Mouse (Mus musculus) embryonic facial prominence, embryonic 14.5 days (tissue): ENCODE measurements at regions not wholly inside any gene's neighbourhood (a gene's known extent, or its start where the extent isn't known, plus 50 kb on each side); places are given as distances from the start of the nearest gene placed in this dataset. TPM values are rescaled to one million over a fixed set of nuclear protein-coding genes. Genes with fewer than 3 reads are reported as not detected.
A peak's percentile ranks its signal among the peaks of the same experiment; 100 is the strongest.

Source experiments
- ATAC-seq: fragments of 200-750 bp; cut with Nextera tagmentation; 2 replicates; pipeline ENCODE4 v1.8.0; 2017; ENCODE audit warnings: low read depth, moderate number of reproducible peaks, moderate TSS enrichment
- DNase-seq: peaks from one replicate; pipeline ENCODE4 v3.0.0-alpha.2; 2015; ENCODE audit warnings: low spot score
- H3K27ac ChIP-seq: fragments of 300-500 bp; sonication (generic); replicated peaks from 2 replicates; pipeline ENCODE4 v1.5.1; 2014; ENCODE audit warnings: low read depth, mild to moderate bottlenecking, low read length, moderate library complexity
- H3K27me3 ChIP-seq: fragments of 300-500 bp; sonication (generic); replicated peaks from 2 replicates; pipeline ENCODE4 v1.6.1; 2014; ENCODE audit warnings: low read length; ENCODE audit not compliant: control insufficient read depth, insufficient read depth
- H3K36me3 ChIP-seq: fragments of 300-500 bp; sonication (generic); 2 replicates; pipeline ENCODE4 v1.6.1; 2014; ENCODE audit warnings: low read length, mixed read lengths; ENCODE audit not compliant: control insufficient read depth, insufficient read depth
- H3K4me1 ChIP-seq: fragments of 300-500 bp; sonication (generic); 2 replicates; pipeline ENCODE4 v1.6.1; 2014; ENCODE audit warnings: antibody characterized with exemption, low read length; ENCODE audit not compliant: control insufficient read depth, insufficient read depth
- H3K4me2 ChIP-seq: fragments of 300-500 bp; sonication (generic); 2 replicates; pipeline ENCODE4 v1.6.1; 2014; ENCODE audit warnings: low read depth, mild to moderate bottlenecking, low read length, moderate library complexity, mixed read lengths
- H3K4me3 ChIP-seq: fragments of 300-500 bp; sonication (generic); 2 replicates; pipeline ENCODE4 v1.5.1; 2014; ENCODE audit warnings: low read depth, mild to moderate bottlenecking, low read length
- H3K9ac ChIP-seq: fragments of 300-500 bp; sonication (generic); 2 replicates; pipeline ENCODE4 v1.6.1; 2014; ENCODE audit warnings: low read depth, mild to moderate bottlenecking, low read length, moderate library complexity, mixed read lengths
- H3K9me3 ChIP-seq: fragments of 300-500 bp; sonication (generic); 2 replicates; pipeline ENCODE4 v1.6.1; 2016; ENCODE audit warnings: low read length; ENCODE audit not compliant: control insufficient read depth
- WGBS: fragments of 180-500 bp; shearing (Covaris S2); extraction: QIAGEN DNeasy Blood & Tissue Kit; methylation state at CpG from one replicate; pipeline ENCODE4 v1.1.7; 2014; 5-methylcytosine and 5-hydroxymethylcytosine counted together
- microRNA-seq: library from miRNA; unstranded; fragments of <30 nt; microRNA quantifications from one replicate; pipeline ENCODE4, GENCODE M21; 2016; ENCODE audit warnings: borderline number of aligned reads

DNA sequence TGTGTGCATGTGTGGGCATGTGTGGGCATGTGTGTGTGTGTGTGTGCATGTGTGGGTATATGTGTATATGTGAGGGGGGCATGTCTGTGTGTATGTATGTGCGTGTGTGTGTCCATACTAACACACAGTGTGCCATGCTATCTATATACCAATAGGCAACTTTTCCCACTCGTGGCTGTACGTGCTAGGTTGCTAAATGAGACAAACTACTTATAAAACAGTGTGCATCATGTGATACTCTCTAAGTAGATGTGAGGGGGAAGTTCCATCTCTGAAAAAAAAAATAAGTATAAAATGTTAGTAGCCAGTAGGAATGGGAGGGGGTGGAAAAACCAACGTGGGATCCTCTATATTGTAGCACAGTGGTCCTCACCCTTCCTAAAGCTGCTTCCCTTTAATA is 74.5 kb upstream of the Lhx5 start:
- no peak overlapping the region for H3K27ac ChIP-seq
- peaks cover 25% of the 10 kb centered on the region for H3K27me3 ChIP-seq
- H3K9ac ChIP-seq = no peak overlapping the region
- H3K4me1 ChIP-seq = no peaks in the 10 kb centered on the region
- WGBS = 79% methylated on average over 4 of the region's 4 CpGs
- no peak for ATAC-seq
- no peak overlapping the region for H3K4me3 ChIP-seq
- no peak overlapping the region for H3K4me2 ChIP-seq
- no peaks in the 10 kb centered on the region for H3K9me3 ChIP-seq
- H3K36me3 ChIP-seq = no peaks in the 10 kb centered on the region
- no peak for DNase-seq

DNA sequence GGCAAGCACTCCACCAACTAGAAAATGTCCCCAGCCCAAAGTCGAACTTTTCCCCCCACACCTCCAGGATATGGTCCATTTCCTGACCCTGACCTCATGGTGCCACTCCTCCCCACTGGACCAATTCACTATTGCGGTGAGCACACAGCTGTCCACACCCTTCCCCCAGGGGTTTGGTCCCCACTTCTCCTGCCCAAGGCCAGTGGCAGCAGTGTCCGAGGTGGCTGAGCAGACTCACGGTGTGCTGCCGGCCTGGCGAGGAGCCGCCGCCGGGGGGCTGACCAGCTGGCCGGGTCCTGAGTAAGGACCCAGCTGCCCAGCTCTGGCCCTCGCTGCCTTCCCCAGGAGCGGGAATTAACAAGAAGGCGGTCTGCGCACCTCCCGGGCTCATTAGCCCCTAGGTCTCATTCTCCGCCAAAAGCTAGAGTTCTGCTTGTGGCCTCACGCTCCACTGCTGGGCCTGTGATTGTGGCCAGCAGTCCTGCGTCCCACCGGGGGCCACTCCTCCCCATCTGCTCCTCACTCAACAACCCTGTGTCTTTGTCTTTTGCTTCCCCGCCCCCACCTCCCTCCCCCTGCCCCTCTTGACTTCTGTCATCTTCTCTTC is 73.3 kb upstream of the Lhx5 start:
- no peak overlapping the region for H3K9ac ChIP-seq
- H3K36me3 ChIP-seq = no peaks in the 10 kb centered on the region
- no peaks in the 10 kb centered on the region for H3K9me3 ChIP-seq
- no peak overlapping the region for H3K27ac ChIP-seq
- DNase-seq (no peak), ATAC-seq (no peak)
- H3K4me3 ChIP-seq = no peak overlapping the region
- peaks cover 25% of the 10 kb centered on the region for H3K27me3 ChIP-seq
- H3K4me1 ChIP-seq = no peaks in the 10 kb centered on the region
- WGBS = 11% methylated on average over 18 of the region's 20 CpGs
- no peak overlapping the region for H3K4me2 ChIP-seq

DNA sequence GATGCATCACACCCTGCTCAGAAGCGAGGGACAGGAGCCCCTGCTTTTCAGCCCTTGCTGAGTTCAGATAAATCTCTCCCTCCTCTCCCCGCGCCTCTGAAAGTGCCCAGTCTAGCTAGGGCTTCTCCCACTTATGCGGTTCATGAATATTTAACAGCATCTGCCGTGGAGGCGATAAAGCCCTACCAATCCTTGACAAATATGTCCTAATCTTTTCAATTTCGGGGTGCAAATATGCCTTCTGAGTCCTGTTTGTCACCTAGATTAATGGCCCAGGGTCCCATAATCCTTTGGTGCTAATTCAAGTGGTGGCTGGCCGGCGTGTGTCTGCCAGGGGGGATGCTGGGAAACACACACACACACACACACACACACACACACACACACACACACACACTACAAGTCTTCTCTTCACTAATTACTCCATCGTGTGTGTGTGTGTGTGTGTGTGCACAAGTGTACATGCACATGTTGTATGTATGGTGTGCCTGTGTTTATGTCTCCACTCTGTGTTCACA is 65.5 kb upstream of the Lhx5 start:
- no peak for ATAC-seq
- H3K4me3 ChIP-seq = no peak overlapping the region
- no peak for DNase-seq
- 46% methylated on average over 8 of the region's 10 CpGs for WGBS
- no peaks in the 10 kb centered on the region for H3K27me3 ChIP-seq
- H3K36me3 ChIP-seq = no peaks in the 10 kb centered on the region
- H3K27ac ChIP-seq = no peak overlapping the region
- peaks cover 3% of the 10 kb centered on the region; the same call in 1 of the 2 replicates for H3K4me1 ChIP-seq
- no peaks in the 10 kb centered on the region for H3K9me3 ChIP-seq
- H3K4me2 ChIP-seq = no peak overlapping the region
- no peak overlapping the region for H3K9ac ChIP-seq

DNA sequence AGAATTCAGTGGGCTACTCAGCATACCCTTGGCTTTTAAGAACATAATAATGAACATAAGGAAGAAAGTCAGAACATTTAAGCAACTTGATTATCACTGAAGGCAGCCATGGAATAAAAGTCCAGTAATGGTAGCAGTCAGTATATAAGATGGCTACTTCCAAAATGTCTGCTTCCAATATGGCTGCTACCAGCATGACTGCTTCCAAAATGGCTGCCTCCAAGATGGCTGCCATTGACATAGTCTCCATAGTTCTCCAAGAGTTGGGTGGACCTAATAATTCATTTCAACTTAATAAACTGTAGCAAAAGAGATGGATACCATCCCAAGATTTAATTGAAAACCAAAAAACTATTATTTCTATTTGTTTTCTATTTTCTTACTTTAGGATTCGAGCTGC is 62.7 kb upstream of the Lhx5 start:
- Histone ChIP-seq H3K27ac (no peak overlapping the region), H3K4me2 (no peak overlapping the region), H3K4me3 (no peak overlapping the region), H3K9ac (no peak overlapping the region), H3K9me3 (no peaks in the 10 kb centered on the region), H3K4me1 (peaks cover 9% of the 10 kb centered on the region; the same call in 1 of the 2 replicates), H3K27me3 (0 out of 2 replicates have a peak, but pooled peaks cover 4% of the 10 kb centered on the region), H3K36me3 (no peaks in the 10 kb centered on the region)
- DNase-seq (no peak), ATAC-seq (no peak)
- 94% methylated on average over 1 of the region's 1 CpGs for WGBS

DNA sequence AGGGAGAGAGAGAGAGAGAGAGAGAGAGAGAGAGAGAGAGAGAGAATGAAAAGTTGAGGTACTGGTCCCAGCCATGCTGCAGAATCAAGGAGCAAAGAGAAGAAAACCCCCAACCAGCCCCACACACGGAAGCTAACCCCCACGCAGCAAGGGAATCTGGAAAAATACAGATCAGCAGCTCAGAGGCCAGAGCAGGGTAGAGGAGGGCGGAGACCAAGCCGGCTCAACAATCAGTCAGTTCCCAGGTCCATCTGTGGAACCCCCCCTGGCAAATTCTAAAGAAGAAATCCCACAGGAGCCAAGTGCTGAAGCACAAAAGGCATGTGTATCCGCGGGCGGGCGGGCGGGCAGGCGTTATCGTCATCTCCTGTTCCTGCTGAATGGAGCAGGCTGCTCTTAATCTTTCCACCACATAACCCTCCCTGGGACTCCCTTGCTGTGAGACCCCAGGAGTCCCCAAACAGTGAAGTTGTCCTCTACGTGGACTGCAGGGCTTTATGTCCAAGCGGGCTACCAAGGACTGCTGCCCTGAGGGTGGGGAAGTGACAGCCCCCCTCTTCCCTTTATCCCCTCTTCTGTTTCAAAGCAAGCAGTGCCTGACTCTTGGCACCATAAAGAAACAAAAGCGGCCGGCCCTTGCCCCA is 60.2 kb upstream of the Lhx5 start:
- Histone ChIP-seq H3K27ac (no peak overlapping the region), H3K4me1 (peaks cover 9% of the 10 kb centered on the region; the same call in 1 of the 2 replicates), H3K9ac (peak overlapping the region; percentile 25; the same call in 1 of the 2 replicates), H3K27me3 (0 out of 2 replicates have a peak, but pooled peaks cover 4% of the 10 kb centered on the region), H3K4me2 (peak overlapping the region; percentile 40), H3K36me3 (no peaks in the 10 kb centered on the region), H3K4me3 (no peak overlapping the region), H3K9me3 (no peaks in the 10 kb centered on the region)
- 5% methylated on average over 9 of the region's 15 CpGs for WGBS
- DNase-seq (peak; percentile 54), ATAC-seq (no peak)

DNA sequence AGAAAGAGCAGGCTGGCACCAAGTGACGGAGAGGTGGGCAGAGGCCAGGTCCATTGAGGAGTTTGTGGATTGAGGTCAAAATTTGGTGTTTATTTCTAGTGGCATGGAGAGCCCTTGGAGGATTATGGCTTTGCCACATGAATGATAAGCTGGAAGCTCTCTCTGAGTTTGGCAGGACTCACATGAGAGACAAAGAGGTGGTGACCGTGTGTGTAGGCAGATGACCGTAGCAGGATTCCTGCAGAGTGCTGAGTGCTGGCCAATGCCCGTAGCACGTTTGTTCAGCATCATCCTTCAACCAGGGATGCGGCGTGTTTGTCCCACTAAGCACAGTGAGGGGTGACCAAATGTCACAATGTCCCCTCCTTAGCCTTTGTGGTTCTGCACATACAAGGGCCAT is 58.1 kb upstream of the Lhx5 start:
- no peak overlapping the region for H3K9ac ChIP-seq
- no peaks in the 10 kb centered on the region for H3K9me3 ChIP-seq
- H3K4me1 ChIP-seq = peaks cover 9% of the 10 kb centered on the region; the same call in 1 of the 2 replicates
- H3K36me3 ChIP-seq = no peaks in the 10 kb centered on the region
- H3K27me3 ChIP-seq = 0 out of 2 replicates have a peak, but pooled peaks cover 4% of the 10 kb centered on the region
- no peak for DNase-seq
- no peak for ATAC-seq
- no peak overlapping the region for H3K4me2 ChIP-seq
- WGBS = 85% methylated on average over 7 of the region's 7 CpGs
- no peak overlapping the region for H3K4me3 ChIP-seq
- no peak overlapping the region for H3K27ac ChIP-seq

Small RNAs in the stretch of these regions (microRNA-seq; reads per million reads assigned to microRNA genes)
- gene Gm26474 = not detected
